Mouse (Mus musculus): ENCODE measurements around the gene Dctpp1.
A peak's percentile ranks its signal among the peaks of the same experiment; 100 is the strongest.

- TF ChIP-seq CTCF (IDR thresholded peaks at IDR 0.05; ENCODE audit: borderline replicate concordance, extremely low read depth, insufficient read depth, insufficient read length) (peak; percentile 72; the same call in 1 of the 2 replicates), POLR2A (IDR thresholded peaks at IDR 0.05; ENCODE audit: borderline replicate concordance, extremely low read depth, insufficient read depth, insufficient read length, poor library complexity, severe bottlenecking) (no peak)
Measured at GRCm38 (mm10) chr7:127308887-127309286, 48.4 kb upstream of the Dctpp1 start.

All from brain, embryonic 14.5 days (tissue).